Mouse (Mus musculus) CD4-positive, CD25-positive, alpha-beta regulatory T cell, adult 4 months (primary cell): ENCODE data around the gene Ipp. TPM values are rescaled to one million over a fixed set of nuclear protein-coding genes. Genes with fewer than 3 reads are reported as not detected.
A peak's percentile ranks its signal among the peaks of the same experiment; 100 is the strongest.

Experiments used
- ATAC-seq: one replicate; pipeline ENCODE4 v1.8.0; 2017
- polyA plus RNA-seq, 2 experiments: library from polyadenylated mRNA; unstranded; fragments of 100-300 nt; shearing (Covaris generic); gene quantifications; one replicate each; pipeline ENCODE4 v1.2.1; 2017

Gene Ipp
- polyA plus RNA-seq: 10 to 100 TPM in 1 of 2 experiments, 1 to 10 TPM in 1; 7.4 to 19.6 TPM

GRCm38 (mm10) chr4:116507425-116508218, at the start of gene Ipp:
TSS of gene Ipp (plus strand) at chr4:116507549.
- ATAC-seq: peak; percentile 96

- ATAC-seq: no peak
Measured at GRCm38 (mm10) chr4:116461943-116462342, 45.4 kb upstream of the Ipp start.

GRCm38 (mm10) chr4:116463231-116464125, 43.9 kb upstream of the Ipp start:
- peak; percentile 62 for ATAC-seq

GRCm38 (mm10) chr4:116464126-116464981, 43.0 kb upstream of the Ipp start, which contains the start of gene Mast2:
TSS of gene Mast2 (minus strand) at chr4:116464183.
- peak; percentile 73 for ATAC-seq

GRCm38 (mm10) chr4:116481322-116481721, 26.0 kb upstream of the Ipp start:
- no peak for ATAC-seq

- ATAC-seq: no peak
Measured at GRCm38 (mm10) chr4:116483476-116483875, 23.9 kb upstream of the Ipp start.

GRCm38 (mm10) chr4:116491119-116491536, 16.2 kb upstream of the Ipp start:
- ATAC-seq: no peak

- ATAC-seq: no peak
Measured at GRCm38 (mm10) chr4:116491886-116492285, 15.5 kb upstream of the Ipp start.

GRCm38 (mm10) chr4:116492460-116492859, 14.9 kb upstream of the Ipp start:
- no peak for ATAC-seq

GRCm38 (mm10) chr4:116493646-116494045, 13.7 kb upstream of the Ipp start:
- ATAC-seq: no peak

- no peak for ATAC-seq
Measured at GRCm38 (mm10) chr4:116499978-116500377, 7.4 kb upstream of the Ipp start.

- ATAC-seq: peak; percentile 65
Measured at GRCm38 (mm10) chr4:116506886-116507424, 394 bp upstream of the Ipp start.

GRCm38 (mm10) chr4:116531109-116531508, 23.8 kb downstream of the Ipp start:
- ATAC-seq: no peak

- no peak for ATAC-seq
Measured at GRCm38 (mm10) chr4:116536351-116536750, 29.0 kb downstream of the Ipp start.

- no peak for ATAC-seq
Measured at GRCm38 (mm10) chr4:116537737-116538136, 30.4 kb downstream of the Ipp start.

- no peak for ATAC-seq
Measured at GRCm38 (mm10) chr4:116550432-116550831, 43.1 kb downstream of the Ipp start.

- ATAC-seq: no peak
Measured at GRCm38 (mm10) chr4:116553035-116553434, 45.7 kb downstream of the Ipp start.

- ATAC-seq: no peak
Measured at GRCm38 (mm10) chr4:116555413-116556300, 48.3 kb downstream of the Ipp start, which contains the start of gene Tmem69. TSS of gene Tmem69 (minus strand) at chr4:116555936.

GRCm38 (mm10) chr4:116556561-116557305, 49.4 kb downstream of the Ipp start:
- ATAC-seq: peak; percentile 81
